Mouse (Mus musculus) C3H10T1/2 (cell line): ENCODE data around the gene Eif4a1. TPM values are rescaled to one million over a fixed set of nuclear protein-coding genes. Genes with fewer than 3 reads are reported as not detected.

Source experiments
- polyA plus RNA-seq, 2 experiments: library from polyadenylated mRNA; unstranded; fragments of >200 nt; fragmentation: generic; extraction: Trizol; gene quantifications; one replicate each; pipeline ENCODE4 v1.2.1; 2012; ENCODE audit warnings: missing spikeins in 2 of 2

Gene Eif4a1
- 100 to 1,000 TPM; 336 to 467 TPM for polyA plus RNA-seq

DNA sequence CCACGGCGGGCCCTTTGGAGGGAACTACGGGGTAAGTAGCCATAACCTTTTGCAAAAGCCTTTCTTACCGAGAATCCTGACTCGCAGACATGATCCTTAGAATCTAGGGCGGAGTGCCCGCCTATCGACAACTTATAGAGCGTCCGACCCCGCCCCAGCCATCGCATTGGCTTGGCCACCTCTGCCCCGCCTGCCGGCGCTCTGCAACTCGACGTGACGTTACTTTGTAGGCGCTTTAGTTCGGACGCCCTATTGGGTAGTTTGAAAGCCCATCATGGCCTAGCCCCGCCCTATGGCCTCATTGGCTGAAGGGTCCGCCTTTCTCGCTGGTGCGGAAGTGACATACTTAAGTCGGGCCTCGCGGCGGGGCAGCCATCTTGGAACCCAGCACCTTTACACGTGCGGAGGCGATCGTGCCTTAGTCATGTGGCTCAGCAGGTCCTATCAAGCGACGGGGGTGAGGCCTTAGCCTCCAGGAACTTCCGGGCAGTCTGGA lies at the start of gene Eif4a1:
TSS of gene Eif4a1 (minus strand) at position 213 of the 496 bp plus-strand sequence.

GRCm38 (mm10) chr11:69695361-69696181 lies 23.3 kb upstream of the Eif4a1 start, which contains the start of the genes Tnfsf12 and Tnfsfm13:
Gene Tnfsf12, minus strand, starts transcription at chr11:69695849.
Gene Tnfsfm13, minus strand, starts transcription at chr11:69696098.

DNA sequence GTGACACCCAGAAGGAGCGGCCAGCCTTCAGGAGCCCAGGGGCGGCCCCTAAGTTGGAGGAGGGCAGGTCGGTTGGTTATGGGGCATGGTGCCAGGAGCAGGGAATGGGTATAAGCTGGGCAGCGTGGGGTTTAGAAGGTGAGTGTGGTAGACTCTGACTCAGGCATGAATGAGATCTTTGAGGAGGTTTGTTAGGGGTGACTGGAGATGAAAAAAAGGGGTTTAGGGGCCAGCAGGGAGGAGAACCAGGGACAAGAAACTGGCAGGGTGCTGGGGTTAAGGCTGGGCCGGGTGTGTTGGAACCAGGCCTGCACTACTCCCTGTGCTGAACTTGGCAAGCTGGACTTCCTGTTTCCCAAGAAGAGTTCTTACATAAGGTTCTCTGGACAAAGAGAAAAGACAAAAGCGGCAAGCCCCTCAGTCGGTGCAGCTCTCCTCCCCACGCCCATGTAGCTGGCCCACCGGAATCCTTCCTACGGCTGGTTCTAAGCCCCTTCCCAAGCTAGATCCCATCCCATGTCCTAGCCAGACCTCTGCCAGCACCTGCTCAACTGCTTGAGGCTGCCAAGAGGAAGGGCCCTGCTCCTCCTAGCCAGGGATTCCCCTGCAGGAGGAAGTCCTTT lies 13.4 kb upstream of the Eif4a1 start, which contains the start of gene Tnfsf13:
TSS of gene Tnfsf13 (minus strand) at position 259 of the 623 bp plus-strand sequence.

GRCm38 (mm10) chr11:69681314-69682208 lies 9.3 kb upstream of the Eif4a1 start, which contains the start of gene Senp3:
Gene Senp3, minus strand, starts transcription at chr11:69682084.

DNA sequence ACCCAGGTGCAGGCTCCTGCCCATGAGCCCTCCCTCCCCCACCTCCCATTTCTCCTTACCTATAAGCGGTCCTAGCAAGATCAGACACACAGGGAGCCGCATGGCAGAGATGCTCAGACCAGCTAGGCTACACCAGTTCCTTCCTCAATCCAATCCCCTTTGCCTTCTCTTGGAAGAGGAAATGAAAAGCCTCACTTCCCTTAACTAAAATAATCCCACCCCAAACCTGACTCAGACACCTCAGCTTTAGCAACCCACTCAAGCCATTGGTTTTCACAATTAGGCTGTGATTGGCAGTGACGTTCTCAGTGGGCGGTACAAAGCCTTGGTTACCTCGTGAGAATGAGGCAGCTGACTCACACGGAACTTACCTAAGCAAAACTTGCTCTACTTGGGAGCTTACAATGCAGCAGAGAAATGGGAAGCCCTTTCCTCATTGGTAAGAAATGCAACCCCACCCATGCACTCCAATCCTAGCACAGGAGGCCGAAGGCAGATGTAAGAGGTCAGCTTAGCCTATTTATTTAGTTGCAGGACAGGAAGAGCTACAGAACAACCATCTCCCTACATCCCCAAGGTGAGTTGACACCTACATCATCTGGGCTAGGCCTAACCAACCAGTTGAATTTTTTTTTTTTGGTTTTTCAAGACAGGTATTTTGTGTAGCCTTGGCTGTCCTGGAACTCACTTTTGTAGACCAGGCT lies 6.1 kb downstream of the Eif4a1 start, which contains the start of gene Cd68:
TSS of gene Cd68 (minus strand) at position 193 of the 704 bp plus-strand sequence.

DNA sequence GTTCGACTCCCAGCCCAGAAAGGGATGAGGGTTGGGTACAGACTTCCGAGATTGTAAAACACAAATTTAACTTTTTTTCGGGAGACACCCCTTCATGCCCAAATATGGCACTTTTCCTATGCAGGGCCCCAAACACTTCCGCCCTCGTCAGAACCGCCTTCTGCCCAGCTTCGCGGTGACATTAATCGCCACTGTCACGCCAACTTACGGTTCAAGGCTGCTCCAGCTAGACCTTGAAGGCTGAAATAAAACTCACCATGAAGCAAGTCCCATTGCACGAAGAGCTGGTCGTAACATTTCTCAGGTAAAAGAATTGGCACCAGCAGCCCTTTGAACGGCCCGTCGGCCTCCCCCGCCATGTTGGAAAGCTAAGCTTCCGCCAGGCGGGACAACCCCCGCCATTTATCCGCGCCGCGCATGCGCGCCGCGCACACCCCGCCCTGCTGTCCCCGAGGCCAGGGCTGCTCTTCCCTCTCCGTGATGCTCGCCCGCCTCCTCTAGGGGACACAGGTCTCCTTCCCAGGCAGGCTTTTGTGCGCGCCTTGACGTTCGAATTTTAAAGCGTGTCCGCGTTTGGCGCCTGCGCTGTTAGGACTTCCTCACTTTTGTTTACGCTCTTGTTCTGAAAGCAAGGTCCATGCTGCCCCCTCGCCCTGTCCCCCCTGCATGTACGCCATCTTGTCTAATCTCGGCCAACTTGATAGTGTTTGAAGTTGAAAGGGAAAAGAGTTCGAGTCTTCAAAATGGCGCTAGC lies 9.8 kb downstream of the Eif4a1 start, which contains the start of gene Mpdu1:
TSS of gene Mpdu1 (minus strand) at position 430 of the 754 bp plus-strand sequence.

GRCm38 (mm10) chr11:69655264-69656064 lies 16.8 kb downstream of the Eif4a1 start, which contains the start of gene Sox15:
Gene Sox15, plus strand, starts transcription at chr11:69655314.

GRCm38 (mm10) chr11:69632284-69633089 lies 39.7 kb downstream of the Eif4a1 start, which contains the start of gene Fxr2:
Gene Fxr2, plus strand, starts transcription at chr11:69632990.

GRCm38 (mm10) chr11:69621571-69622268 lies 50.5 kb downstream of the Eif4a1 start, which contains the start of gene Sat2:
Gene Sat2, plus strand, starts transcription at chr11:69622024.

DNA sequence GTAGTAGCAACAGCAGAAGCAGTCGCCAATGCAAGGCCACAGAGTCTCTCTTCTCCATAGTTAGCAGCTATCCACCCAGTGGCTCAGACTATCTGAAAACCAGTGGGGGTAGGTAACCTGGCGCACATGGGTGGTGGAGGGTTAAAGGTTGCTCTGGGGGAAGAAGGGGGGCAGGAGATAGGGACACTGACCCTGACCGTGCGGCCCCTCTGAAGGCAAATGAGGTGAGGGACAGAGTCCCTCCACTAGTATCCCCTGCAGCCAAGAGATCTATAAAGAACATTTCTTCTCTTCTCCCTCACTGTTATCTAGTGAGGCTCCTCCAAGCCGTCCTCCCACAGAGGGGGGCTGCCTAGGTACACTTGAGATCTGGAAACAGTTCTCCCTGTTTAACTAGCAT lies 54.4 kb downstream of the Eif4a1 start, which contains the start of gene Shbg:
TSS of gene Shbg (minus strand) at position 101 of the 400 bp plus-strand sequence.

Other genes with a start within 250 kb of the Eif4a1 start
- 1 to 10 TPM in 1 of 2 experiments, under 1 TPM in 1; 0.02 to 1.6 TPM for gene Dnah2, start 123.3 kb downstream of the Eif4a1 start, polyA plus RNA-seq
- gene Efnb3, start 112.2 kb downstream of the Eif4a1 start, polyA plus RNA-seq: 1 to 10 TPM in 1 of 2 experiments, under 1 TPM in 1; 0.14 to 1.5 TPM
- 10 to 100 TPM; 14.8 to 24.4 TPM for gene Wrap53, start 92.2 kb downstream of the Eif4a1 start, polyA plus RNA-seq
- gene Trp53, start 92.1 kb downstream of the Eif4a1 start, polyA plus RNA-seq: 100 to 1,000 TPM; 156 to 242 TPM
- gene Atp1b2, start 66.5 kb downstream of the Eif4a1 start, polyA plus RNA-seq: 1 to 10 TPM in 1 of 2 experiments, under 1 TPM in 1; 0.05 to 1.3 TPM
- gene Shbg, start 54.5 kb downstream of the Eif4a1 start, polyA plus RNA-seq: not detected
- gene Sat2, start 50.4 kb downstream of the Eif4a1 start, polyA plus RNA-seq: 10 to 100 TPM in 1 of 2 experiments, 1 to 10 TPM in 1; 4.4 to 16.8 TPM
- gene Fxr2, start 39.4 kb downstream of the Eif4a1 start, polyA plus RNA-seq: 10 to 100 TPM; 29.4 to 66.7 TPM
- gene Sox15, start 17.1 kb downstream of the Eif4a1 start, polyA plus RNA-seq: under 1 TPM; 0.05 to 0.25 TPM
- 100 to 1,000 TPM in 1 of 2 experiments, 10 to 100 TPM in 1; 98.1 to 128 TPM for gene Mpdu1, start 9.8 kb downstream of the Eif4a1 start, polyA plus RNA-seq
- gene Cd68, start 6.3 kb downstream of the Eif4a1 start, polyA plus RNA-seq: 1 to 10 TPM; 1.8 to 3.0 TPM
- 10 to 100 TPM; 51.2 to 71.3 TPM for gene Senp3, start 9.7 kb upstream of the Eif4a1 start, polyA plus RNA-seq
- gene Tnfsf13, start 13.4 kb upstream of the Eif4a1 start, polyA plus RNA-seq: 1 to 10 TPM; 1.1 to 6.9 TPM
- gene Tnfsf12, start 23.4 kb upstream of the Eif4a1 start, polyA plus RNA-seq: 100 to 1,000 TPM in 1 of 2 experiments, 10 to 100 TPM in 1; 34.3 to 119 TPM
- 10 to 100 TPM in 1 of 2 experiments, 1 to 10 TPM in 1; 6.4 to 30.3 TPM for gene Tnfsfm13, start 23.7 kb upstream of the Eif4a1 start, polyA plus RNA-seq
- 100 to 1,000 TPM in 1 of 2 experiments, 10 to 100 TPM in 1; 42.8 to 126 TPM for gene Polr2a, start 86.2 kb upstream of the Eif4a1 start, polyA plus RNA-seq
- gene Slc35g3, start 89.5 kb upstream of the Eif4a1 start, polyA plus RNA-seq: under 1 TPM in 1 of 2 experiments, not detected in 1; 0.26 TPM
- gene Zbtb4, start 93.5 kb upstream of the Eif4a1 start, polyA plus RNA-seq: 10 to 100 TPM in 1 of 2 experiments, 1 to 10 TPM in 1; 1.2 to 14.4 TPM
- gene Chrnb1, start 123.5 kb upstream of the Eif4a1 start, polyA plus RNA-seq: under 1 TPM; 0.63 to 0.89 TPM
- under 1 TPM; 0.01 to 0.31 TPM for gene Fgf11, start 129.4 kb upstream of the Eif4a1 start, polyA plus RNA-seq
- under 1 TPM; 0.01 to 0.05 TPM for gene Tmem102, start 133.2 kb upstream of the Eif4a1 start, polyA plus RNA-seq
- gene Gm39566, start 142.9 kb upstream of the Eif4a1 start, polyA plus RNA-seq: not detected
- gene Spem2, start 146.0 kb upstream of the Eif4a1 start, polyA plus RNA-seq: not detected
- under 1 TPM; 0.02 to 0.07 TPM for gene Spem1, start 149.8 kb upstream of the Eif4a1 start, polyA plus RNA-seq
- gene Nlgn2, start 165.4 kb upstream of the Eif4a1 start, polyA plus RNA-seq: 10 to 100 TPM in 1 of 2 experiments, 1 to 10 TPM in 1; 4.3 to 49.8 TPM
- 100 to 1,000 TPM; 452 to 473 TPM for gene Tmem256, start 166.1 kb upstream of the Eif4a1 start, polyA plus RNA-seq
- 100 to 1,000 TPM in 1 of 2 experiments, 10 to 100 TPM in 1; 45.7 to 171 TPM for gene Plscr3, start 174.0 kb upstream of the Eif4a1 start, polyA plus RNA-seq
- not detected for gene Tnk1, start 186.3 kb upstream of the Eif4a1 start, polyA plus RNA-seq
- gene Tmem95, start 205.6 kb upstream of the Eif4a1 start, polyA plus RNA-seq: not detected
- 10 to 100 TPM in 1 of 2 experiments, 1 to 10 TPM in 1; 5.0 to 12.3 TPM for gene Kctd11, start 209.0 kb upstream of the Eif4a1 start, polyA plus RNA-seq
- gene Acap1, start 223.1 kb upstream of the Eif4a1 start, polyA plus RNA-seq: under 1 TPM; 0.04 to 0.07 TPM
- gene 2810408A11Rik, start 228.6 kb upstream of the Eif4a1 start, polyA plus RNA-seq: 1 to 10 TPM; 1.6 to 9.9 TPM
- gene Neurl4, start 228.6 kb upstream of the Eif4a1 start, polyA plus RNA-seq: 10 to 100 TPM; 13.1 to 24.7 TPM
- gene Gps2, start 241.5 kb upstream of the Eif4a1 start, polyA plus RNA-seq: 10 to 100 TPM; 66.9 to 94.9 TPM
- gene Eif5a, start 249.5 kb upstream of the Eif4a1 start, polyA plus RNA-seq: 1,000 to 10,000 TPM in 1 of 2 experiments, 100 to 1,000 TPM in 1; 812 to 3,163 TPM